Mouse (Mus musculus): ENCODE results near the gene Fzd4. TPM values are rescaled to one million over a fixed set of nuclear protein-coding genes. Genes with fewer than 3 reads are reported as not detected.

Gene Fzd4
- polyA plus RNA-seq, 1 experiment from 2014 or later: 9.2 TPM

DNA sequence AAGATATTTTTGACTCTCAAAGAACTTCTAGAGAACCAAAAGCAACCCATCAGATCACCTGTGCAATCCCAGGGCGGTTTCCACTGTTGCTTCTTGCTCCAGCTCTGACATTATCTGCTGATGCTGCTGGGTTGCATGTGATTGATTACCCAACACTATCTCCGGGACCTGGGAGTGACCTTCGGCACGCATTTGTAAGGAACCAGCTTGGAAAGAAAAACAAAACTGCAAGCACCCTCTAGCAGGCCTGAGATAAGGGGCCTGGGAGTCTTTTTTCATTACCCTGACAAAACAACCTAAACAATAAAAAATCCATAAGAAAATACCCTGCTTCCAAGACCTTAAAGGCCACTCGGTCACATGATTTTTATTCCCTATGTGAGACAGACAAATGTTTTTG, 19.0 kb downstream of the Fzd4 start:
- peak; percentile 71 for DNase-seq (ENCODE audit: low spot score)
- H3K4me3 ChIP-seq: no peak overlapping the region
- no peaks in the 10 kb centered on the region for H3K36me3 ChIP-seq
- WGBS: 3% methylated on average over 5 of the region's 5 CpGs
- H3K9me3 ChIP-seq: no peaks in the 10 kb centered on the region
- no peaks in the 10 kb centered on the region for H3K27me3 ChIP-seq (ENCODE audit: insufficient read depth, poor library complexity, severe bottlenecking)
- no peak overlapping the region for H3K27ac ChIP-seq
- peaks cover 32% of the 10 kb centered on the region for H3K4me1 ChIP-seq

- no peak overlapping the region for H3K4me3 ChIP-seq
- 53% methylated on average over 8 of the region's 8 CpGs for WGBS
- H3K9me3 ChIP-seq: no peaks in the 10 kb centered on the region
- H3K36me3 ChIP-seq: no peaks in the 10 kb centered on the region
- no peaks in the 10 kb centered on the region for H3K27me3 ChIP-seq (ENCODE audit: insufficient read depth, poor library complexity, severe bottlenecking)
- H3K4me1 ChIP-seq: peaks cover 30% of the 10 kb centered on the region
- peak; percentile 70 for DNase-seq (ENCODE audit: low spot score)
- H3K27ac ChIP-seq: no peak overlapping the region
Measured at GRCm38 (mm10) chr7:89423688-89424255, 19.6 kb downstream of the Fzd4 start.

- H3K27me3 ChIP-seq (ENCODE audit: insufficient read depth, poor library complexity, severe bottlenecking): no peaks in the 10 kb centered on the region
- no peaks in the 10 kb centered on the region for H3K36me3 ChIP-seq
- H3K9me3 ChIP-seq: no peaks in the 10 kb centered on the region
- no peak overlapping the region for H3K27ac ChIP-seq
- no peak overlapping the region for H3K4me3 ChIP-seq
- H3K4me1 ChIP-seq: peaks cover 30% of the 10 kb centered on the region
- WGBS: 80% methylated on average over 5 of the region's 5 CpGs
- no peak for DNase-seq (ENCODE audit: low spot score)
Measured at GRCm38 (mm10) chr7:89424659-89425058, 20.5 kb downstream of the Fzd4 start.

DNA sequence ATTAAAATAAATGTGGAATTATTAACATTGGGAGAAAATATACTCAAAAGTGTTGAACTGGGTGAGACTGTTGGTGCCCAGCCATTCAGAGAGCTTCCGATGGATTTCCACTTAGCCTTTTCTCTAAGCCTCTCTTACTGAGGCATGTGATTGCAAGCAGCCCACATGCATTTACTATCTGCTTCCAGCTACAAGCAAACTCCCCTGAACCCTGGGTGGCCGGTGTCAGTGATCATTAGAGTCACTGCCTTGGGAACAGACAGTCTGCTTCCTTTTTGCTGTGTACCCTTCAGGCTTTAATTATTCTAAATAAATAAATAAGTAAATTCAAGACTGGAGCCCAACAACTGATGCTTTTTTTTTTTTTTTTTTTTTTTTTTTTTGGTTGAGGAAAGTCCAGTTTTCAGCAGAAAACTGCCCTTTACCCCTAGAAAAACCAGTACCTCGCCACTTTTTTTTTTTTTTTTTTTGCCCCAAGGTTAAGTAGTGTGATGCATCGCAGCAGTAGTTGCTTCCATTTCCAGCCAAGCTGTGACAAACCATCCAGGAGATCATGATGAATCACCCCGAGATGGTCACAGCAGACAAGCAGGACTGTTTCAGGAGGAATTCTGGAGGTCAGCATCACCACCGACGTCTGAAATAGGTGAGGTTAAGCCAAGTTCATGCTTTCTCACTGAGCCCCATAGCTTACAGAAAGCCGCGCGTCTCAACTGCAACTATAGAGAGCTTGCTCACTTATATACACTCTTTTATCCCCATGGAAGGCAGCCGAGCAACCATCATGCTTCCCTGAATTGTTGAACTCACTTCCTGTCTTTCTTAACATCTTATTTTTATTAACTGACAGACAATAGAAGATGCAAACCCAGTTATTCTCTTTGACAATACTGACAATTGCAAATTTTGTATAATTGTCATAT, 21.9 kb downstream of the Fzd4 start:
- H3K27ac ChIP-seq: peak overlapping the region; percentile 36; the same call in 1 of the 2 replicates
- H3K4me1 ChIP-seq: peaks cover 30% of the 10 kb centered on the region
- H3K36me3 ChIP-seq: no peaks in the 10 kb centered on the region
- H3K4me3 ChIP-seq: no peak overlapping the region
- DNase-seq (ENCODE audit: low spot score): peak; percentile 69
- WGBS: 45% methylated on average over 11 of the region's 11 CpGs
- no peaks in the 10 kb centered on the region for H3K9me3 ChIP-seq
- no peaks in the 10 kb centered on the region for H3K27me3 ChIP-seq (ENCODE audit: insufficient read depth, poor library complexity, severe bottlenecking)

DNA sequence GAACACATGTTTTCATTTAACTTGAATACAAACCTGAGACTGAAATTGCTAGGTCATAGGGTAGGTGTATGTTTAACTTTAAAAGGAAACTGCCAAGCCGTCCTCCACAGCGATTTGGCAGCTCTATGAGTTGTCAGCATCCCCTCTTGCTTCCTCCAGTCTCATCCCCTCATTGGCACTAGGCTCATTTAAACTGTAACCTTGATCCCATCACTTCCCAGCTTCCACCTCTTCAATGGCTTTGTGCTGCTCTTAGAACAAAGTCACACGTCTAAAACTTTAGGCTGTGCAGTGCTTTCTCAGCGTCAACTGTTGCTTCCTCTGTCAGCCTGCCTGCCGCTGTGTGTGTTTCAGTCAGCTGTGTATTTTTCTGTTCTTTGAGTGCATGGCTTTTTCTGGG, 22.9 kb downstream of the Fzd4 start:
- DNase-seq (ENCODE audit: low spot score): peak; percentile 67
- no peak overlapping the region for H3K4me3 ChIP-seq
- H3K27ac ChIP-seq: no peak overlapping the region
- H3K27me3 ChIP-seq (ENCODE audit: insufficient read depth, poor library complexity, severe bottlenecking): no peaks in the 10 kb centered on the region
- peaks cover 30% of the 10 kb centered on the region for H3K4me1 ChIP-seq
- WGBS: 31% methylated on average over 5 of the region's 5 CpGs
- H3K36me3 ChIP-seq: no peaks in the 10 kb centered on the region
- H3K9me3 ChIP-seq: no peaks in the 10 kb centered on the region

- Histone ChIP-seq H3K36me3 (no peaks in the 10 kb centered on the region), H3K9me3 (no peaks in the 10 kb centered on the region), H3K4me3 (no peak overlapping the region), H3K27me3 (ENCODE audit: insufficient read depth, poor library complexity, severe bottlenecking) (no peaks in the 10 kb centered on the region), H3K4me1 (peaks cover 30% of the 10 kb centered on the region), H3K27ac (no peak overlapping the region)
- 45% methylated on average over 5 of the region's 5 CpGs for WGBS
- no peak for DNase-seq (ENCODE audit: low spot score)
Measured at GRCm38 (mm10) chr7:89428804-89429203, 24.6 kb downstream of the Fzd4 start.

DNA sequence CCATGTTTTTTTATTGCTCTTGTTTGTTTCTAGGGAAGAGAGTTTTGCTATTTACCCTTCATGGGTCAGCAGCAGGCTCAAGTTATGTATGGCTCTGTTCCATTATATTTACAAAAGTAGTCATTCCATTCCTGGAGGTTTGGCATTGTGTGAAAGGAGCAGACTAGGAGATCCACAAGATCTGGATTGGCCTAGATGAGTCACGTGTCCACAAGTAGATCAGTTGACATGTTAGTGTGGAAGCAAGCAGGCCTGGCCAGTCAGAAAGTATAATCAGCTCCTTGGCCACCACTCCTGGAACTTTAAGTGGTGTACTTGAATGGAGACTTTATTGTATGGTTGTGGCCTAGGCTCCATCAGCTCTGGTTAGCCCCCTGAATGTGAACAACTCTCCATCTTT, 25.2 kb downstream of the Fzd4 start:
- Histone ChIP-seq H3K27me3 (ENCODE audit: insufficient read depth, poor library complexity, severe bottlenecking) (no peaks in the 10 kb centered on the region), H3K36me3 (no peaks in the 10 kb centered on the region), H3K9me3 (no peaks in the 10 kb centered on the region), H3K4me1 (peaks cover 31% of the 10 kb centered on the region), H3K27ac (no peak overlapping the region), H3K4me3 (no peak overlapping the region)
- WGBS: 58% methylated on average over 1 of the region's 1 CpGs
- peak; percentile 53 for DNase-seq (ENCODE audit: low spot score)

DNA sequence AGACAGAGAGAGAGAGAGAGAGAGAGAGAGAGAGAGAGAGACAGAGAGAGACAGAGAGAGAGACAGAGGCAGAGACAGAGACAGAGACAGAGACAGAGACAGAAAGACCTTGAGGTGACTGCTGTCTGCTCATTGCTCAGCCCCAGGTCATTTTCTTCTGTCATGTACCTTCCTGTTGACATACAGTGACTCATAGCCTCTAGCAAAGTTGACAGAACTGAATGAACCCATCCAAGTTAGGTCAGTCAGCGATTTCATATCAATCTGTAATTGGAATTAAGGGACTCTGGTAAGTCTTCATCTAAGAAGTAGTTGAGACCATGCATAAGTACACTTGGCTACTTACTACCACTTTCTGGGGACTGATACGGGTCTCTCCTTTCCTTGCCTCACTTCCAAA, 27.0 kb downstream of the Fzd4 start:
- peaks cover 21% of the 10 kb centered on the region for H3K4me1 ChIP-seq

DNA sequence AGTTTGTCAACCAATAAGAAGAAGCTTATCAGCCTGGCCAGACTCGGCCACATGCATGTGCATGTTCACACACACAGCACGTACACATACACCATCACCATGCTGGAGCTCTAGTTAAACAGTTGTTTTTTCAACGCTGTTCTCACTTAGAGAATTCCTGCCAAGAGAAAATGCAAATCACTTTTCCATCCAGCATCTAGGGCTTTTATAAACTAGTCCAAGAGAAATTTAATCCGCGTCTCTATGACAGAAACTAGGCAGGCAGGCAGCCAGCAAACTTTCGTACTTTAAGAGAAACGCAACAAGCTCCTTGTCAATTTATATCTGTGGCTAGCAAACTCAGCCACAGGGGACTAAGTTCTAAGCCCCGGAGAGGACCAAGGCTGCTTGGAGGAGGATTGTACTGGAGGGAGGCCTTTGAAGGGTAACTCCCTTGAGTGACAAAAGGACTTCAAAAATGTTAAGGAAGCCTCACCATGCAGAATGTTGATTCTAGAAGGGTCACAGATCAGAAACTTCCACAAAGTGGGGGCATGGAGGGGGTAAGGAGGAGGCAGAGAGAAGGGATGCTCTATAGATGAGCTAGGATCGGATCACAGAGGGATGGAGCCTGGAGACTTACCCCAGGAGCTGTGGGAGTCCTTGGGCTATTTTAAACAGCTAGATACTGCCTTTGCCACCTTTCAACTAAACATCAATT, 29.2 kb downstream of the Fzd4 start:
- Histone ChIP-seq H3K27me3 (ENCODE audit: insufficient read depth, poor library complexity, severe bottlenecking) (no peaks in the 10 kb centered on the region), H3K9me3 (no peaks in the 10 kb centered on the region), H3K4me3 (no peak overlapping the region), H3K36me3 (no peaks in the 10 kb centered on the region), H3K4me1 (peaks cover 20% of the 10 kb centered on the region), H3K27ac (peak overlapping the region; percentile 23; the same call in 1 of the 2 replicates)
- DNase-seq (ENCODE audit: low spot score): no peak
- 67% methylated on average over 9 of the region's 9 CpGs for WGBS

More for the DNA sequence above, 27.0 kb downstream of the Fzd4 start:
- DNase-seq (ENCODE audit: low spot score): no peak
- Histone ChIP-seq H3K4me3 (no peak overlapping the region), H3K27me3 (ENCODE audit: insufficient read depth, poor library complexity, severe bottlenecking) (no peaks in the 10 kb centered on the region), H3K9me3 (no peaks in the 10 kb centered on the region), H3K27ac (no peak overlapping the region), H3K36me3 (no peaks in the 10 kb centered on the region)
- WGBS: 81% methylated on average over 2 of the region's 2 CpGs

DNA sequence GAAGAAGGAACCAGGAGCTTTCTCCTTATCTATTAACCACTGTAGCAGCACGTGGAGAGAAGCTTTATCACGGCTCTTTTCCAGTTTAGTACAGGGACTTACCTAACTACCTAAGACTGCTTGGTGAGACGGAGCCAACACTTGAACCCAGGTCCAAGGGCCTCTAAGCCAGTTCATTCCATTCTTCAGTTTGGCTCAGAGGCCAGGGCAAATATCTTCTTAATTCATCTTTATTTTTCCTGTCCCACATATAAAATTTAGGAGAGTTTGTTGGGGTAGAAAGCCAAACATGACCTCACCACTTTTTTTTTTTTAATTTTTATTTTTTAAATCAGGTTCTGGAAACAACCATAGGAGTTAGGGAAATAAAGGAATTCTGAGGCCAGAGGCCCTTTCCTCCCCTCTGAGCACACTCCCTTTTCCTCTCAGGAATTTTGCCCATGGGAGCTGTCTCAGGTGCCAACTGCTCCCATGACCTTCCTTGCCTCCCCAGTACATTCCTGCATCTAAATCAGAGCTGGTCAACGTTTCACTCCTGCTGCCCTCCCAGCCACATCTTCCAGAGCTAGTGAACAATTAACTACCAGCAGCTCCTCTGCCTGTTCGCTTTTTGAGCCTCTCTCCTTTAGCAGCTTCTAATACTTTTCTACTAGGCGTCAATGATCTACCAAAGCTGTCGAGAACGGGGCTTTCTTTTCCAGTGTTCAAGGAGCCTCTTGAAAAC, 29.9 kb downstream of the Fzd4 start:
- Histone ChIP-seq H3K27ac (no peak overlapping the region), H3K4me1 (peaks cover 20% of the 10 kb centered on the region), H3K36me3 (no peaks in the 10 kb centered on the region), H3K9me3 (no peaks in the 10 kb centered on the region), H3K27me3 (ENCODE audit: insufficient read depth, poor library complexity, severe bottlenecking) (no peaks in the 10 kb centered on the region), H3K4me3 (no peak overlapping the region)
- WGBS: 36% methylated on average over 8 of the region's 8 CpGs
- DNase-seq (ENCODE audit: low spot score): peak; percentile 70

DNA sequence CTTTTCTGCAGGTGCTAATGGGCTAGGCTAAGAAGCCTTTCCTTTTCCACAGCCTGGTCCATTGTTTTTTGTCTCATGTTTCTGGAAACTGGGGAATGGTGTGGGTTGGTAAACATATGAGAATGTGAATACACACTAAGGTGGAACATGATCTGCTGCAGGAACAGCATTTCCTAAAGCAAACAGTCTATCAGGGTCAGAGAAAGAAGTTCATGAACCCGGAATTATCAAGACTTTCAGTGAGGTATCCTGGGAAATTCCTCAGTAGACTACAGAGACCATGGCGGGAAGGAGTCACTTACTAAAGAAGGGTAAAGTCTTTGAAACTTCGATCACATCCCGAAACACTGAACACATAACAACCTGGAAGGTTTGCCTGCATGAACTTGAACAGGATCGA, 32.2 kb downstream of the Fzd4 start:
- Histone ChIP-seq H3K9me3 (no peaks in the 10 kb centered on the region), H3K36me3 (no peaks in the 10 kb centered on the region), H3K27ac (no peak overlapping the region; the same call in 1 of the 2 replicates), H3K4me3 (no peak overlapping the region), H3K27me3 (ENCODE audit: insufficient read depth, poor library complexity, severe bottlenecking) (no peaks in the 10 kb centered on the region), H3K4me1 (peaks cover 20% of the 10 kb centered on the region)
- no peak for DNase-seq (ENCODE audit: low spot score)
- WGBS: 63% methylated on average over 5 of the region's 5 CpGs

DNA sequence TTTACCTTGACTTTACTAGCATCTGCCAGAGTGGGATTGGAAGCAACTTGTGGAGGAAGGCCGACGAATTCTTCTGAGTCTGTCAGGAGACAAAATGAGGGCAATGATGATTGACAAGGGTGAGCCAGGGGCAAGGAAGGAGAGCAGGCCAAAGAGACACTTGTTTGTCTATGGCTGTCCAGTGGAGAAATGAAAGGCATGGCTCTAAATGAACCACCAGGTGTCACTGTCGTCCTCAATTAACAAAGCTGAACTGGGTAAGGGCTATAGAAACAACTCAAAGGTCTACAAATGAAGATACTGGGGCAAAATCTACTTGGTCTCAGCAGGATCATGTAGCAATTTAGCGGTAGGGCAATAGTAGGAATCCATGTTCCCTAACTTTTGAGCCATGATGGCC, 33.4 kb downstream of the Fzd4 start:
- H3K27me3 ChIP-seq (ENCODE audit: insufficient read depth, poor library complexity, severe bottlenecking): no peaks in the 10 kb centered on the region
- no peaks in the 10 kb centered on the region for H3K9me3 ChIP-seq
- H3K4me1 ChIP-seq: peaks cover 20% of the 10 kb centered on the region
- H3K4me3 ChIP-seq: no peak overlapping the region
- DNase-seq (ENCODE audit: low spot score): peak; percentile 76
- no peak overlapping the region for H3K27ac ChIP-seq
- H3K36me3 ChIP-seq: no peaks in the 10 kb centered on the region
- WGBS: 35% methylated on average over 4 of the region's 4 CpGs

All from heart, embryonic 10.5 days (tissue).